Mouse (Mus musculus): ENCODE measurements around the gene Ino80d.
"Not testable (repeated sequence)": the region's sequence is repeated elsewhere in the genome, so short reads cannot be mapped to it uniquely, and the experiment has no call there.

The Ino80d gene

DNA sequence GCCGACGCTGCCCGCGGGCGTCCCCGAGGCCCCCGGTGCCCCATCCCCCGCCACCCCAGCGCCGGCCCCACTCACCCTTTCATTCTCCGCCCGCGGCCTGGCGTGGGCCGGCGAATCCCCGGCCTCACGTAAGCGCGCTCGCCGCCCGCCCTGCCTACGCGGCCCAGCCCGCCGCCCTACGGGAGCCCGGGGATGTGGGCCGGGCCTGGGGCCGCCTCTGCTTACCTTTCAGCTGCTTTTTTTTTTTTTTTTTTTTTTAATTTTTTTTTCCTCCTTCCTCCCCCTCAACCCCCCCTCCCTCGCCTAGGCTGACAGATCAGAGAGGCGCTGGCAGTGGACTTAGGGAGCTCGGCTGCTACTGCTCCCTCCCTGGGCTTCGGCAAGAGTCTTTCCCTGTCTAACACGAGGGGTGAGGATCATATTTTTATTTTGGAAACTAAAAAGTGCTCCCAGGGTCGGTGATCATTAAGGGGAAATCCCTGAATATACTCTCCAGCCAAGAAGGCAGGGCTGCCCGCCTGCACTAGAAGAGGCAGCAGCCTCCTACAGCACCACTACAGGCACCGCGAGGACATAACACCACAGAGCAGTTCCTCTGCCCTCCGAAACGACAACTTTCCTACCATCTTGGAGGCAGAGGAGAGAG, at the start of gene Ino80d:
TSS of gene Ino80d (minus strand) at position 532 of the 646 bp plus-strand sequence.
- peak; percentile 87 for DNase-seq (ENCODE audit: low spot score)

GRCm38 (mm10) chr1:63140231-63140630, 25.8 kb upstream of the Ino80d start:
- DNase-seq (ENCODE audit: low spot score): no peak

DNA sequence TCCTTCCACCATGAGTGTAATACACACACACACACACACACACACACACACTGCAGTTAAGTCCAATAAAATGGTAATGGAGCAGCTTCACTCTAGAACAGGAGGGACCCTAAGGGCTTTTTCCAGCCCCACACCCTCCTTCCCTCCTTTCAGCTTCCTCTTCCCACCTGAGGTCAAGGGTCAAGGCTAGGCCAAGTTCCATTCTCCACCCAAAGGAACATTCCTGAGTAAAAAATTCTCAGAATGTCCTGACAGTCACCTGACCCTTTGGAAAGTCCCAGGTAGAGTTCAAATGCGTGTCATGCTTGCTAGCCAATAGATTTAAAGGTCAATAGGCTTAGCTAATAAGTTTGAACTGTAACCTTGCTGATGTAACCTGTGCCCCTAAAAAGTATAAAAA, 24.1 kb upstream of the Ino80d start:
- DNase-seq (ENCODE audit: low spot score): not testable (repeated sequence)

GRCm38 (mm10) chr1:63137971-63138370, 23.5 kb upstream of the Ino80d start:
- DNase-seq (ENCODE audit: low spot score): no peak

DNA sequence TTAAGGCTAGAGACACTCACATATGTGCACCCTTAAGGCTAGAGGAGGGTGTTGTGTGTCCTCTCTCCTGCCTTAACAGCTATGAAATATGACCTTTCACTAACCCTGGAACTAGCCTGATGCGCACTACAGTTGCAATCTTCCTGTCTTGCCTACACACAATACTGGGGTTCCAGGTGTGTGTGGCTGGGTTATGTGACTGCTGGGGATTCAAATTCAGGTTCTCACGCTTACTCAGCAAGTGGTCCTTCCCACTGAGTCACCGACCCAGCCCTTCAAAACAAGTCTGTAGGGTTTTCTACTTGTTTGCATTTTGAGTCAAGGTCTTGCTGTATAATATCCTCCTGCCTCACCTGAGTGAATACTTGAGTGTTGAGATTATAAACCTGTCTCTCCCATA, 20.1 kb upstream of the Ino80d start:
- DNase-seq (ENCODE audit: low spot score): no peak

- DNase-seq (ENCODE audit: low spot score): no peak
Observed at GRCm38 (mm10) chr1:63131766-63132165, 17.3 kb upstream of the Ino80d start.

DNA sequence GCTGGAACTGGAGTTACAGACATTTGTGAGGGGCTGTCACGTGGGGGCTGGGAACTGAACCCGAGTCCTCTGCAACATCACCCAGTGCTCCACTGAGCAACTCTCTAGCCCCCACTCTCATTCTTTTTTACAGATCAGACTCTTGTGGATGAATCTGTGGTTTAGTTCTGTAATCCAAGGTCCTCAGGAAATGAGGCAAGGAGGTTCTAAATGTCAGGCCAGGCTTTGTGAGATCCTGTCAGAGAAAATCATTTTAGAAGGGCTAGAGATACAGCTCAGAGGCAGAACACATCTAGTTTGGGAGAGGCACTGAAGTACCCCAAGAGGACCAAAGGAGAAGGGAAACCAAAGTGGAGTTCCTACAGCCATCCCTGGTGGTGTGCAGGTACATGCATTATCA, 16.4 kb upstream of the Ino80d start:
- no peak for DNase-seq (ENCODE audit: low spot score)

DNA sequence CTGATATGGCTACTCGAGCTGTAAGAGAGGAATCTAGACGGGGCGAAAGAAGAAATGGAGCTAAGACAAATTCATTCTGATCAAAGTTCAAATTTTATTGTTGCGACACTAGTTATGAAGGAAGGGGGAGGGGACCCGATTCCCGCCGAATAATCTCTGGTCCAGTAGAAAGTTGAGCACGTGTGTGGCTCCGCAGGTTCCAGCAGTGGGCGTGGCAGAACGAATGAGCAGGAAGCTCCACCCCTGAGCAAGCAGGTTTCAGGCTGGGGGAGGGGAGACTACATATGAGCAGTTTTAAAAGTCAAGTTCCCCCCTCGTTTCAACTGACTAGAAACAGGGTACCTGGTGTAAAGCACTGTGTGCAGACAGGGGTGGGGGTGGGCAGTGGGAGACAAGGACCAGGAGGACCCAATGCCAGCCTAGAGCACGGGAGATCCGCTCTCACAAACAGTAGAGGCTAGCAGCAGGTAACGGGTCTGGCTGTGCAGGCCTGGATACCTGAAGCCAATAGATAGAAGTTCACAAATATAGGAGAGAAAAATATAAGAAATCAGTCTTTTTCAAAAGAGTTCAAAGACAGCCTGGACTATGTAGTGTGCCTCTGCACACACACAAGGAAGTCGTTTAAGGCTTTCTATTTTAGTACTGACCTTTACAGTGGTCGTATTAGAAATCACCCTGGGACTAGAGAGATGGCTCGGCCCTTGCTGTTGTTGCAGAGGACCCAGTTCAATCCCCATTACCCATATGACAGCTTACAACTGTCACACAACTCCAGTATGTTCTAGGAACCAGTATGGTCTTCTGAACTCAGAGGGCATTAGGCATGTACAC, 15.6 kb upstream of the Ino80d start:
- peak; percentile 22 for DNase-seq (ENCODE audit: low spot score)

DNA sequence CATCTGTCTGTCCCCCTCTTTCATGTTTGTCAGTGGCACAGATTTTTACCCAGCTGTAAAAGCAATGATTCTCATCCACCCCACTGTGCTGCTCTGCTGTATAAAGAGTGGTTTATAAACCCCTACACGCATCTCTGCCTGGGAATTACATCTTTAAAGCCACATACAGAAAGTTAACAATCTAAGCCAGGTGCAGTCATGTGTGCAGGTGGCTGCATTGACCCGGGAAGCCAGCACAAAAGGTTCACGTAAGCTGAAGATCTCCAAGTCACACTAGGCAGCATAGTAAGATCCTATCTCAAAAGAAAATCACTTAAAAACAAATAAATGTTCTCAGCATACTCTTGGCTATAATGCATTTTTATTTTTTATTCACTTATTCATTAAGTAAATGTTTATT, 14.8 kb upstream of the Ino80d start:
- no peak for DNase-seq (ENCODE audit: low spot score)

- DNase-seq (ENCODE audit: low spot score): no peak
Observed at GRCm38 (mm10) chr1:63126206-63126605, 11.7 kb upstream of the Ino80d start.

DNA sequence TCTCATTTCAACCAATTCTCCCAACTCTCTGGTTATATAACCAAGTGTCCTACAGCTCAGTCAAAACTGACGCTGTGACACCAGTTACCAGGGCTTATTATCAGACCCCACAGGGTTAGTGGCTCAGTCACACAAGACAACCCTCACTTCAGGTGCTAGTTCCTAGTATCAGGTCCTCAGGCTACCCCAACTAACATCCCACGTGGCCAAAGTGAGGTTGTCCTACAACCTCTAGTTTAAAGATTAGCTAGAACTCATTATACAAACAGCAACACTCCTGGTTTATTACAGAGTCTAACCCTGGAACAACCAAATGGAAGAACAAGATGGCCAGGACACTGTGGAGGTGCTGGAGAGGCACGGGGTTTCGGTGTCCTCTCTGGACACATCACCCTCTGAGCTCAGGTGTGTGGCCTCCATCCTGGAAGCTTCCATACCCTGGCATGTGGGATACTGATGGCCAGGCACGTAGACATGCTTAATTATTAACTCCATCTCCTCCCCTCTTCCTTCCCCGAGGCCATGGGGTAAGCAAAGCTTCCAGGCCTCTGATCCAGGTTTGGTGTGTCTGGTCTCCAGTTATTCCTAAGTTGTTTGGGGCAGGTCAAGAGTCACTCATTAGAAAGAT, 9.5 kb upstream of the Ino80d start:
- DNase-seq (ENCODE audit: low spot score): no peak

DNA sequence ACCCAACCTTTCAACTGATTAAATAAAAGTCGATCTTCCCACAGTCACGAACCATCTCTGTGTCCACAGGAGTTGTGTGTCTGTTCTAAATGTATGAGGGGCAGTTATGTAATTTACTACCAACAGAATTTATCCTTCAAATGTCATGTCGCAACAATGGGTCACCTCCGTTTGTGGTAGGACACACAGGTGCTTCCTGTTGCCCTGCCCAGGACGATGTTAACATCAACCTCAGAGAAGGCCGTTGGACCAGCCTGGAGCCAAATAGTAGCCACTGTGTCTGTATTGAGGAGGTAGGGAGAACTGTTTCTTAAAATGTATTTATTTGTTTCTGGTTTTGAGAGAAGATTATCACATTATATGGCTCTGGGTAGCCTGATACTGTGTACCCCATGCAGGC, 7.5 kb upstream of the Ino80d start:
- DNase-seq (ENCODE audit: low spot score): no peak

- no peak for DNase-seq (ENCODE audit: low spot score)
Observed at GRCm38 (mm10) chr1:63120382-63120781, 5.9 kb upstream of the Ino80d start.

- no peak for DNase-seq (ENCODE audit: low spot score)
Observed at GRCm38 (mm10) chr1:63119675-63120074, 5.2 kb upstream of the Ino80d start.

DNA sequence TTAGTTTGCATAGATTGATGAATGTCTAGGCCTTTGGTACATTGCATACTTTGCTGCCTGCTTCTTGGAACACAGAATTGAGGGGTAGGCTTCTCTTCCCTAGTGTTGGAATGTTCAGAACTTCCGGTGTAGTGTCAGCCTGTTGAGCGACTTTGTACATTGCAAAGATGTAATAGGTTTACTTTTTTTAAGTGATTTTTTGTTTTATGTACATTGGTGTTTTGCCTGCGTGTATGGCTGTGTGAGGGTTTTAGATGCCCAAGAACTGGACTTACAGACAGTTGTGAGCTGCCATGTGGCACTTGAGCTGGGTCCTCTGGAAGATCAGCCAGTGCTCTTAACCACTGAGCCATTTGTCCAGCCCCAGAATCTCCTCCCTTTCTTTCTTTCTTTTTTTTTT, 1.1 kb upstream of the Ino80d start:
- DNase-seq (ENCODE audit: low spot score): no peak

GRCm38 (mm10) chr1:63115096-63115495, 629 bp upstream of the Ino80d start:
- no peak for DNase-seq (ENCODE audit: low spot score)

GRCm38 (mm10) chr1:63113274-63114135, 962 bp downstream of the Ino80d start:
- peak; percentile 36 for DNase-seq (ENCODE audit: low spot score)

DNA sequence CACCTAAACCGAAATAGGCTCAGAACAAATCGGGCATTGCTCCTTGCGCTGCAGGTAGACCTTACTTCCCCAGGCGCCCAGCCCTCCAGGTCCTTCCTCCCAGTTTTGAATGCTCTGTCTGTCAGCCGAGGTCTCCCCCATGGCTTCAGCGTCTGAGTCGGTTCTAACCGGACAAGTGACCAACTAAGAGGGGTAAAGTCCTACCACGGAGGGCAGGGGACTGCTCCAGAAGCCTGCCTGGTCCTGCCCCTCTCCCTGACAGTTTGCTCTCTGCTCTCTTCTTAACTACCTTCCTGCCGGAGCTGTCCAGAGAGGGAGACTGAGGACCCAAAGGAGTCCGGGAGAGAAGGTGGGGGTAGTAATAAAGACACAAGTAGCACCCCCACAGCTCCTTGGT, 1.6 kb downstream of the Ino80d start:
- no peak for DNase-seq (ENCODE audit: low spot score)

DNA sequence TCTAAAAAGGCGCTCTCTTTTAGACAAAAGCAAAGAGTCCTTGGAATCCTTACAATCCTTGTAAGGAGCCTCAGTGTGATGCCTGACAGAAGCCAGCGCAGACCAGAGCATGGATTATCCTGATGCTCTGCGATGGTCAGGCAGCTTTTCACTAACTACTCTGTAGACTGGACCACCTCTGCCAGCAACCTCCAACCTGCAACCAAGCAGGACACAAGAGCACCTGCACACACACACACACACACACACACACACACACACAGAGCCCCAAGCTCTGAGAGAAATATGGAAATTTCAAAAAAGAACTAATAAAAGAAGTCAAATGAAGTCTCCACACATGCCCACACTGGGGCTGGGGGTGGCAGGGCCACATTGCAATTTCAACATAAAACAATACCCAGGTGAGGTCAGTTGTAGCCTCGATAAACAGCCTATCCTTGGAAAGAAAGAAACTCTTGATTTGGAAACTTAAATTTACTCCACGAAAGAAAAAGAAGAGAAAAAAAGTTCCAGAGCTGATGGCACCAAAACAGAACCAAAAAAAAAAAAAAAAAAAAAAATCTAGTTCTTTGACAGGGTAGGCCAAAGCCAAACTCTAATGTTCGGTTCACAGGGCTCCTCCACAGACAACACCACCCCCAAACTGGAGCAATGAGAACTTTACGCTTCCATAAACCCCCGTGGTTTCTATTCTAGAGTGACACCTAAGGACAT, 2.2 kb downstream of the Ino80d start:
- no peak for DNase-seq (ENCODE audit: low spot score)

GRCm38 (mm10) chr1:63110536-63111285, 3.8 kb downstream of the Ino80d start:
- DNase-seq (ENCODE audit: low spot score): no peak
